Mouse (Mus musculus) intestine, postnatal 0 days (tissue): ENCODE measurements around the gene Six1. TPM values are rescaled to one million over a fixed set of nuclear protein-coding genes. Genes with fewer than 3 reads are reported as not detected.
A peak's percentile ranks its signal among the peaks of the same experiment; 100 is the strongest.

Source experiments
- ATAC-seq: fragments of 200-750 bp; cut with Nextera tagmentation; 2 replicates; pipeline ENCODE4 v1.8.0; 2017; ENCODE audit warnings: mild to moderate bottlenecking, moderate TSS enrichment, moderate library complexity
- H3K27ac ChIP-seq: fragments of 300-500 bp; sonication (generic); 2 replicates; pipeline ENCODE4 v1.5.1; 2014; ENCODE audit warnings: mild to moderate bottlenecking, low read depth, low read length, moderate library complexity
- H3K27me3 ChIP-seq: fragments of 300-500 bp; sonication (generic); replicated peaks from 2 replicates; pipeline ENCODE4 v1.6.1; 2014; ENCODE audit warnings: low read length, mixed read lengths; ENCODE audit not compliant: control insufficient read depth, insufficient read depth
- H3K36me3 ChIP-seq: fragments of 300-500 bp; sonication (generic); 2 replicates; pipeline ENCODE4 v1.6.1; 2014; ENCODE audit warnings: mild to moderate bottlenecking, moderate library complexity; ENCODE audit not compliant: control insufficient read depth, insufficient read depth
- H3K4me1 ChIP-seq: fragments of 300-500 bp; sonication (generic); replicated peaks from 2 replicates; pipeline ENCODE4 v1.6.1; 2014; ENCODE audit warnings: antibody characterized with exemption, low read length, mixed read lengths; ENCODE audit not compliant: control insufficient read depth, insufficient read depth
- H3K4me2 ChIP-seq: fragments of 300-500 bp; sonication (generic); replicated peaks from 2 replicates; pipeline ENCODE4 v1.6.1; 2014; ENCODE audit warnings: low read depth, mild to moderate bottlenecking, moderate library complexity
- H3K4me3 ChIP-seq: fragments of 300-500 bp; sonication (generic); 2 replicates; pipeline ENCODE4 v1.5.1; 2014; ENCODE audit warnings: low read depth, low read length
- H3K9ac ChIP-seq: fragments of 300-500 bp; sonication (generic); 2 replicates; pipeline ENCODE4 v1.6.1; 2014; ENCODE audit warnings: mild to moderate bottlenecking, low read depth, low read length
- H3K9me3 ChIP-seq: fragments of 300-500 bp; sonication (generic); 2 replicates; pipeline ENCODE4 v1.6.1; 2016; ENCODE audit warnings: mixed run types; ENCODE audit not compliant: control insufficient read depth
- CTCF ChIP-seq: sonication (generic); IDR thresholded peaks from 2 replicates; pipeline ENCODE4 v1.5.1; 2016; ENCODE audit warnings: low read depth, mild to moderate bottlenecking, control low read depth, antibody characterized with exemption, moderate library complexity
- WGBS: fragments of 180-500 bp; shearing (Covaris S2); extraction: QIAGEN DNeasy Blood & Tissue Kit; methylation state at CpG from one replicate; pipeline ENCODE4 v1.1.7; 2014; 5-methylcytosine and 5-hydroxymethylcytosine counted together
- polyA plus RNA-seq: library from polyadenylated mRNA; unstranded; fragments of >200 nt; fragmentation: Nextera tagmentation; extraction: Ambion mirVana; gene quantifications from 2 replicates; pipeline ENCODE4 v1.2.1, GENCODE M21; 2015

Six1 gene
- polyA plus RNA-seq, 1 experiment from 2014 or later = not detected

- H3K4me2 ChIP-seq = no peak overlapping the region
- no peaks in the 10 kb centered on the region for H3K36me3 ChIP-seq
- no peaks in the 10 kb centered on the region for H3K4me1 ChIP-seq
- ATAC-seq = no peak
- no peaks in the 10 kb centered on the region for H3K9me3 ChIP-seq
- H3K4me3 ChIP-seq = no peak overlapping the region
- TF ChIP-seq CTCF = no peak
- no peak overlapping the region for H3K9ac ChIP-seq
- WGBS = 13% methylated on average over 7 of the region's 7 CpGs
- peaks cover 94% of the 10 kb centered on the region for H3K27me3 ChIP-seq
- no peak overlapping the region for H3K27ac ChIP-seq
Observed at GRCm38 (mm10) chr12:73037385-73038160, 16.1 kb downstream of the Six1 start.

- 6% methylated on average over 38 of the region's 43 CpGs for WGBS
- H3K9me3 ChIP-seq = no peaks in the 10 kb centered on the region
- H3K27me3 ChIP-seq = peaks cover 84% of the 10 kb centered on the region
- H3K9ac ChIP-seq = no peak overlapping the region
- H3K4me2 ChIP-seq = no peak overlapping the region
- no peak for TF ChIP-seq CTCF
- H3K36me3 ChIP-seq = no peaks in the 10 kb centered on the region
- H3K4me1 ChIP-seq = no peaks in the 10 kb centered on the region
- peak overlapping the region; percentile 9; the same call in 1 of the 2 replicates for H3K4me3 ChIP-seq
- no peak overlapping the region for H3K27ac ChIP-seq
- no peak for ATAC-seq
Observed at GRCm38 (mm10) chr12:73034901-73035895, 18.5 kb downstream of the Six1 start.

GRCm38 (mm10) chr12:73032665-73033064 lies 21.0 kb downstream of the Six1 start:
- Histone ChIP-seq H3K27me3 (peaks cover 69% of the 10 kb centered on the region), H3K27ac (no peak overlapping the region), H3K4me3 (no peak overlapping the region), H3K4me1 (no peaks in the 10 kb centered on the region), H3K9ac (no peak overlapping the region), H3K36me3 (no peaks in the 10 kb centered on the region), H3K9me3 (no peaks in the 10 kb centered on the region), H3K4me2 (no peak overlapping the region)
- 70% methylated on average over 3 of the region's 3 CpGs for WGBS
- TF ChIP-seq CTCF = no peak
- ATAC-seq = no peak

GRCm38 (mm10) chr12:73031315-73031714 lies 22.4 kb downstream of the Six1 start:
- WGBS = 63% methylated on average over 4 of the region's 4 CpGs
- no peak overlapping the region for H3K9ac ChIP-seq
- no peak overlapping the region for H3K4me3 ChIP-seq
- H3K27ac ChIP-seq = no peak overlapping the region
- H3K9me3 ChIP-seq = no peaks in the 10 kb centered on the region
- no peak overlapping the region for H3K4me2 ChIP-seq
- TF ChIP-seq CTCF = no peak
- H3K36me3 ChIP-seq = no peaks in the 10 kb centered on the region
- no peak for ATAC-seq
- no peaks in the 10 kb centered on the region for H3K4me1 ChIP-seq
- H3K27me3 ChIP-seq = peaks cover 58% of the 10 kb centered on the region

- H3K4me3 ChIP-seq = no peak overlapping the region
- H3K9ac ChIP-seq = no peak overlapping the region
- H3K4me2 ChIP-seq = no peak overlapping the region
- TF ChIP-seq CTCF = no peak
- H3K9me3 ChIP-seq = no peaks in the 10 kb centered on the region
- no peaks in the 10 kb centered on the region for H3K4me1 ChIP-seq
- no peak for ATAC-seq
- H3K27ac ChIP-seq = no peak overlapping the region
- 0 out of 2 replicates have a peak, but pooled peaks cover 12% of the 10 kb centered on the region for H3K27me3 ChIP-seq
- H3K36me3 ChIP-seq = no peaks in the 10 kb centered on the region
- WGBS = 55% methylated on average over 8 of the region's 8 CpGs
Observed at GRCm38 (mm10) chr12:73025490-73025889, 28.2 kb downstream of the Six1 start.

GRCm38 (mm10) chr12:73020941-73021340 lies 32.7 kb downstream of the Six1 start:
- 3% methylated on average over 4 of the region's 4 CpGs for WGBS
- peak; percentile 89 for TF ChIP-seq CTCF
- H3K4me2 ChIP-seq = no peak overlapping the region
- no peak overlapping the region for H3K27ac ChIP-seq
- H3K4me1 ChIP-seq = no peaks in the 10 kb centered on the region
- H3K9ac ChIP-seq = no peak overlapping the region
- H3K9me3 ChIP-seq = no peaks in the 10 kb centered on the region
- H3K4me3 ChIP-seq = no peak overlapping the region
- no peaks in the 10 kb centered on the region for H3K36me3 ChIP-seq
- ATAC-seq = no peak
- 0 out of 2 replicates have a peak, but pooled peaks cover 3% of the 10 kb centered on the region for H3K27me3 ChIP-seq
